Mouse (Mus musculus) liver, embryonic 14.5 days (tissue): ENCODE data around the gene Syne2.

Source experiments
- CTCF ChIP-seq: IDR thresholded peaks from 2 replicates; pipeline ENCODE4 v1.5.1; 2016; ENCODE audit warnings: antibody characterized with exemption, low read depth, control low read depth
- EP300 ChIP-seq: IDR thresholded peaks from 2 replicates; pipeline ENCODE4 v1.6.1; 2016; ENCODE audit warnings: antibody characterized with exemption, low read depth

DNA sequence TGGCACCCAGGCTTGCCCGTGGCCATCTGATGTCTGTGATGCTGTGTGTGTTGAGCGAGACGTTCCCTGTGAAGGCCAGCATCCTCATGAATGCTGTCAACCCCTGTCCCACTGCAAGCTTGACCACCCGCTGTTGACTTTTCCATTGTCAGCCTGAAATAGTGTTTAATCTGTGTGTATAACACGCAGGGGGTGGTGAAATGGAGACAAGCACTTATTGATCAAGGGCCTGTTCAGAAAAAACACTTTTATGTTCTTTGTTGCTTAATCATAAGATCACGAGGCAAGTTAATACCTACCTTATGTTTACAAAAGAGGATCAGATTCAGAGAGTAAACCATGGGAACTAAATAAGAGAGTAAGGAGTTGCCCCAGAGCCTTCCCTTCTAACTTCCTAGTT lies 191.1 kb downstream of the Syne2 start:
- TF ChIP-seq CTCF = no peak
- no peak for TF ChIP-seq EP300
